Mouse (Mus musculus) kidney, postnatal 0 days (tissue): ENCODE results near the gene Gng13. TPM values are rescaled to one million over a fixed set of nuclear protein-coding genes. Genes with fewer than 3 reads are reported as not detected.
"Not testable (repeated sequence)": the region's sequence is repeated elsewhere in the genome, so short reads cannot be mapped to it uniquely, and the experiment has no call there.

ENCODE experiments used
- ATAC-seq: fragments of 200-750 bp; cut with Nextera tagmentation; replicated peaks from 2 replicates; pipeline ENCODE4 v1.8.0; 2017; ENCODE audit warnings: low read depth, moderate number of reproducible peaks, moderate TSS enrichment, moderate library complexity; ENCODE audit not compliant: low FRiP score
- DNase-seq: peaks from one replicate; pipeline ENCODE4 v3.0.0-alpha.2; 2016; ENCODE audit warnings: low spot score
- H3K27ac ChIP-seq: fragments of 300-500 bp; sonication (generic); 2 replicates; pipeline ENCODE4 v1.5.1; 2014; ENCODE audit warnings: mild to moderate bottlenecking
- H3K27me3 ChIP-seq: fragments of 300-500 bp; sonication (generic); 2 replicates; pipeline ENCODE4 v1.6.1; 2014; ENCODE audit warnings: low read length, mixed read lengths; ENCODE audit not compliant: insufficient read depth
- H3K36me3 ChIP-seq: fragments of 300-500 bp; sonication (generic); 2 replicates; pipeline ENCODE4 v1.6.1; 2014; ENCODE audit warnings: low read length, mixed read lengths; ENCODE audit not compliant: insufficient read depth
- H3K4me1 ChIP-seq: fragments of 300-500 bp; sonication (generic); replicated peaks from 2 replicates; pipeline ENCODE4 v1.6.1; 2014; ENCODE audit warnings: antibody characterized with exemption, low read length, mixed read lengths; ENCODE audit not compliant: insufficient read depth
- H3K4me2 ChIP-seq: fragments of 300-500 bp; sonication (generic); 2 replicates; pipeline ENCODE4 v1.6.1; 2014; ENCODE audit warnings: mild to moderate bottlenecking, low read length, moderate library complexity, mixed read lengths
- H3K4me3 ChIP-seq: fragments of 300-500 bp; sonication (generic); replicated peaks from 2 replicates; pipeline ENCODE4 v1.5.1; 2014; ENCODE audit warnings: low read depth, low read length
- H3K9ac ChIP-seq: fragments of 300-500 bp; sonication (generic); 2 replicates; pipeline ENCODE4 v1.6.1; 2014; ENCODE audit warnings: low read depth, low read length
- H3K9me3 ChIP-seq: fragments of 300-500 bp; sonication (generic); replicated peaks from 2 replicates; pipeline ENCODE4 v1.6.1; 2016; ENCODE audit warnings: low read length, inconsistent platforms, mixed read lengths
- CTCF ChIP-seq: IDR thresholded peaks from 2 replicates; pipeline ENCODE4 v1.5.1; 2016; ENCODE audit warnings: antibody characterized with exemption, low read depth, mild to moderate bottlenecking, moderate library complexity
- WGBS: fragments of 180-500 bp; shearing (Covaris S2); extraction: QIAGEN DNeasy Blood & Tissue Kit; methylation state at CpG from one replicate; pipeline ENCODE4 v1.1.7; 2014; 5-methylcytosine and 5-hydroxymethylcytosine counted together
- polyA plus RNA-seq: library from polyadenylated mRNA; unstranded; fragments of >200 nt; fragmentation: Nextera tagmentation; extraction: Ambion mirVana; gene quantifications from 2 replicates; pipeline ENCODE4 v1.2.1, GENCODE M21; 2015

Gene Gng13
- polyA plus RNA-seq, 1 experiment from 2014 or later, result 0.70 TPM

DNA sequence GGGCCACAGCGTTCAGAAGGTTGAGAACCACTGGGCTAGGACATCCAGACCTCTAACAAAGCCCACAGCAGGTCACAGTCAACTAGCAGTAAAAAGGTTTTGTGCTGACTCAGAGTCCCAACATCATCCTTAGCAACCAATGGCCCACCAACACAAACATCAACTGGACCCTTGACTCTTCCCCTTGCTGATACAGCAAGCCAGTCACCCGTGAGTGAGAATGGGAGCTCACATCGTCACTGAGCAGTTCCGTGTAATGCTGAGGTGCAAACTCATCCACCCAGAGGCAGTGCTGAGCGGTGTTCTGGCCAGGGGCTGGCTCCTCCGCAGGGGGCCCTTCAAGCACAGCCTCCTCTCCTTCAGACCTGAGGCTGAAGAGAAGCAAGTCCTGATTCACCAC, 8.3 kb downstream of the Gng13 start:
- Histone ChIP-seq H3K27me3 (no peaks in the 10 kb centered on the region), H3K36me3 (0 out of 2 replicates have a peak, but pooled peaks cover 4% of the 10 kb centered on the region), H3K27ac (no peak overlapping the region), H3K4me1 (peaks cover 17% of the 10 kb centered on the region), H3K9me3 (no peaks in the 10 kb centered on the region), H3K4me2 (no peak overlapping the region), H3K4me3 (no peak overlapping the region), H3K9ac (no peak overlapping the region)
- DNase-seq (no peak), ATAC-seq (no peak)
- WGBS, result 85% methylated on average over 6 of the region's 6 CpGs
- no peak for TF ChIP-seq CTCF

DNA sequence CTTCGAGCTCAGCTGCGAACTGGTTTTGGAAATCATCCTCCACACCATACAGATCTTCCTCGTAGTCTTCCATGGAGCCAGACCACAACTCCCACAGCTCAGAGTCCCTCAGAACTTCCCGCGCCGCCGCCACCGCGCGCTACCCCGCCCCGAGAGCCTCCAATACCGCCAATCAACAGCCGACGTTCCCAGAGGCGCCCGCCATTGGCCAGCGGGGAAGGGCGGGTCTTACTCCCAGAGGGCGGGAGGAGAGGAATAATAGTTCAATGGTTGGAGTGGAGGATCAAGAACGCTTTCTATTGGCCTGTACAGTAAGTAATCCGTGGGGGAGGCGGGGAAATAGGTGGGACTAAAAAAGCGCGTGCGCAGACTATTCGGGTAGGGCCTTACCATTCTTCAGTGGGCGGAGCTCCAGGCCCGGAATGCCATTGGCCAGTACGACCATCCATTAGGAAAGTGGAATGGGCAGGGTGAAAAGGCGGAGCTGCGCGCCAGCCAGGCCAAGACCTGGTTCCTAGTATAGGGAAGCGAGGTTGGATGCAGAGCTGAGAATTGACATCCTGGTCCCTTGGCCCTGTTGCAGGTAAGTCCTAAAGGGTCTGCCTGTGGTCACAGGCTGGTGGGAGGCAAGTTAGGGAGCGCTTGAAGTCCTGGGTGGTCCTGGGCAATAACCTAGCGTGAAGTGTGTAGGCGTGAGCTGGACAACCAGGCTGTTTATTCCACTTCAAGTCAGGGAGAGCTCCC, 10.5 kb downstream of the Gng13 start, which contains the start of the genes Chtf18 and Rpusd1:
Gene Chtf18 (minus strand): TSS at position 155 of the 744 bp plus-strand sequence.
Gene Rpusd1 (plus strand): TSS at position 406 of the 744 bp plus-strand sequence.
- peak within 1 kb of the TSS; percentile 91 for H3K4me2 ChIP-seq
- peak within 1 kb of the TSS; percentile 51 for H3K4me3 ChIP-seq
- H3K27ac ChIP-seq, result peak within 1 kb of the TSS; percentile 57
- 0 out of 2 replicates have a peak, but pooled peaks cover 3% of the 10 kb centered on the region for H3K36me3 ChIP-seq
- no peaks in the 10 kb centered on the region for H3K27me3 ChIP-seq
- H3K9ac ChIP-seq, result peak within 1 kb of the TSS; percentile 83
- peak; percentile 100 for DNase-seq
- peak; percentile 98 for ATAC-seq
- under 1% methylated on average over 37 of the region's 37 CpGs for WGBS
- no peaks in the 10 kb centered on the region for H3K9me3 ChIP-seq
- peaks cover 17% of the 10 kb centered on the region for H3K4me1 ChIP-seq
- no peak for TF ChIP-seq CTCF

DNA sequence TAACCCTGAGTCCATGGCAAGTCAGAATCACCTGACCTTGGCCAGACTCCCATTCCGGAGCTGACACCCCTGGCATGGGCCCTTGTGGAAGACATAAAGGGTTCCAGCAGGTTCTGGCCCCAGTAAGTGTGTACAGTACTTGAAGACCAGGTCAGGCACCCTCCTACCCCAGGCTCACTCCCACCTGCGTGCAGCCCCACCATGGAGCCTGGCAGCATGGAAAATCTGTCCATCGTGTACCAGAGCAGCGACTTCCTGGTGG, 11.0 kb downstream of the Gng13 start:
- H3K36me3 ChIP-seq, result 0 out of 2 replicates have a peak, but pooled peaks cover 3% of the 10 kb centered on the region
- DNase-seq (no peak), ATAC-seq (no peak)
- H3K4me1 ChIP-seq, result peaks cover 17% of the 10 kb centered on the region
- peak overlapping the region; percentile 51 for H3K4me3 ChIP-seq
- H3K27me3 ChIP-seq, result no peaks in the 10 kb centered on the region
- no peak for TF ChIP-seq CTCF
- no peaks in the 10 kb centered on the region for H3K9me3 ChIP-seq
- peak overlapping the region; percentile 80 for H3K4me2 ChIP-seq
- WGBS, result 16% methylated on average over 4 of the region's 4 CpGs
- H3K27ac ChIP-seq, result peak overlapping the region; percentile 57
- H3K9ac ChIP-seq, result peak overlapping the region; percentile 83

DNA sequence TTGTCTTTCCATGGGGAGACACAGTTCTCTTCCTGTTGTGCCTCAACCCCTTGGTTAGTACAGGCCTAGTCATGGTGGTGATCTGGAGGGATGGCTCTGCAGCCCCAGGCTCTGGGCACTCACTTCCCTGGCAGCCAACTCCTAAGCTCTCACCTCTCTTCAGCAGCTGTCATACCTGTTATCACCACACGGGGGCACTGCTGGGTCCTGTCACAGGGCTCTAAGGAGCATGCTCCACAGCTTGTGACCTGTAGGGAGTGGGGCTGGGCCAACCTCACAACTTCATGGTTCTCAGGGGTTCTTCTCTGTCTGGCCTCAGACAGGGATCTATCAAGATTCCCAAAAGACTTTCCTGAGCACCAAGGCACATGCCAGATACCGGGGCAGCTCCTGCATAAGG, 15.1 kb downstream of the Gng13 start:
- H3K4me1 ChIP-seq, result peaks cover 10% of the 10 kb centered on the region
- H3K27me3 ChIP-seq, result no peaks in the 10 kb centered on the region
- H3K9ac ChIP-seq, result no peak overlapping the region
- DNase-seq, result peak; percentile 84
- no peak for ATAC-seq
- H3K4me2 ChIP-seq, result no peak overlapping the region
- H3K4me3 ChIP-seq, result no peak overlapping the region
- H3K9me3 ChIP-seq, result no peaks in the 10 kb centered on the region
- no peak overlapping the region for H3K27ac ChIP-seq
- peak; percentile 97 for TF ChIP-seq CTCF
- WGBS, result 21% methylated on average over 2 of the region's 2 CpGs
- 0 out of 2 replicates have a peak, but pooled peaks cover 3% of the 10 kb centered on the region for H3K36me3 ChIP-seq

DNA sequence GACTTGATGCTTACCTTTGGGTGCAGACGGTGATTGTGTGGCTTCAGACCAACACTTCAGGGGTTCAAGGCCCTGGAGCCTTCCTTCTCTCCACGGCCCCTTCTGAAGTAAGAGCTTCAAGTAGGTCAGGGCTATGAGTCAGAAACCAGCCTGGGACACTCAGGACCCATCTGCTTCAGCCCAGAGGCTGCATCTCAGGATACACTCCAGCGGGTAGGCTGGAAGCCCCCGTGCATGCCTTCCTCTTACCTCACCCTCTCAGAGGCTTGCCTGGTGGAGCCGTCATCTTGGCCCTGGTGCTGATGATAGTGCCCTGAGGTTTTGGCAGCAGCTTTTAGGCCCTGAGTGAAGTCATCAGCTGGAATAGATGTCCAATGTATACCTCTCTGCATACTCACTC, 18.3 kb downstream of the Gng13 start:
- H3K36me3 ChIP-seq, result 0 out of 2 replicates have a peak, but pooled peaks cover 3% of the 10 kb centered on the region
- H3K9ac ChIP-seq, result no peak overlapping the region
- H3K4me2 ChIP-seq, result no peak overlapping the region
- no peak overlapping the region for H3K27ac ChIP-seq
- no peak for DNase-seq
- TF ChIP-seq CTCF, result no peak
- WGBS, result 78% methylated on average over 5 of the region's 5 CpGs
- ATAC-seq, result no peak
- no peaks in the 10 kb centered on the region for H3K4me1 ChIP-seq
- no peak overlapping the region for H3K4me3 ChIP-seq
- no peaks in the 10 kb centered on the region for H3K9me3 ChIP-seq
- no peaks in the 10 kb centered on the region for H3K27me3 ChIP-seq

DNA sequence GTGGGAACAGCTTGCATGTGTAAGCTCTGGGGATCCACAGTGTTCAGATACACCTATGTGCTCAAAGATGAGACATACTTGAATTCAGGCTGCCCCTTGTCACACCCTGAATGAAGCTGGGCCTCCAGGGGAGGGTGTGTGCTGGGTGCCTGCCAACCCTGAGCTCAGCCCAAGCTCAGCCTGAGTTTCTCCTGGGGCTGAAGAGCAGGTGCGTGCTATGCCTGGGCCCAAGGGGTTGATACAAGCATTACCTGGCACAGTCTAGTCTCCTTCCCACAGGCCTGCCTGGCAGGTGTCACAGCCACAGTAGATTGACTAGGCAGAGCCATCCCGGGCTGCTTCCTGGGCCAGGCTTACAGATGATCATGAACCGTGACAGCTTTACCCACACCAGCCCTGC, 18.8 kb downstream of the Gng13 start, which contains the start of gene Mslnl:
Gene Mslnl (plus strand): TSS at position 298 of the 400 bp plus-strand sequence.
- Histone ChIP-seq H3K9me3 (no peaks in the 10 kb centered on the region), H3K4me3 (no peak within 1 kb of the TSS), H3K36me3 (no peaks in the 10 kb centered on the region), H3K4me1 (no peaks in the 10 kb centered on the region), H3K27ac (no peak within 1 kb of the TSS), H3K9ac (no peak within 1 kb of the TSS), H3K27me3 (no peaks in the 10 kb centered on the region), H3K4me2 (no peak within 1 kb of the TSS)
- no peak for TF ChIP-seq CTCF
- WGBS, result 63% methylated on average over 3 of the region's 3 CpGs
- ATAC-seq (no peak), DNase-seq (no peak)

DNA sequence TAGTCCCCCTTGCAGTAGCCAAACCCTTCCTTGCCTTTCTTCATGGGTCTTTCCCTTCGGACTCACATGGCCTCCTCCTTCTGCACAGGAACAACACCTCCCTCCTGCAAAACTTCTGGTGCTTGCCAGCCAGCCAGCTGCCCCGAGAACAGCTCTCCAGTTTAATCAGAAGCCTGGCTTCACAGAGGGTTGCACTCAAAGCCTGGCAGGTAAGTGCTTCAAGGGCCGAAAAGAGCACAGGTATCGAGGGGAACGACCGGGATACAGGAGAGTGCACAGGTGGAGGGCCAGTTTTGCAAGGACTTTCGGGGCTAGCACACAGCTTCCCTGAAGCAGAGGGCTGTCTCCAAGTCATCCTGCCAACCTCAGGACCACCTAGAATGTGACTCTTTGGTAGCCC, 21.9 kb downstream of the Gng13 start:
- no peak overlapping the region for H3K9ac ChIP-seq
- H3K9me3 ChIP-seq, result no peaks in the 10 kb centered on the region
- 74% methylated on average over 7 of the region's 7 CpGs for WGBS
- H3K27me3 ChIP-seq, result no peaks in the 10 kb centered on the region
- no peak overlapping the region for H3K4me2 ChIP-seq
- no peak for ATAC-seq
- no peaks in the 10 kb centered on the region for H3K36me3 ChIP-seq
- H3K4me3 ChIP-seq, result no peak overlapping the region
- DNase-seq, result no peak
- H3K27ac ChIP-seq, result no peak overlapping the region
- no peak for TF ChIP-seq CTCF
- no peaks in the 10 kb centered on the region for H3K4me1 ChIP-seq

DNA sequence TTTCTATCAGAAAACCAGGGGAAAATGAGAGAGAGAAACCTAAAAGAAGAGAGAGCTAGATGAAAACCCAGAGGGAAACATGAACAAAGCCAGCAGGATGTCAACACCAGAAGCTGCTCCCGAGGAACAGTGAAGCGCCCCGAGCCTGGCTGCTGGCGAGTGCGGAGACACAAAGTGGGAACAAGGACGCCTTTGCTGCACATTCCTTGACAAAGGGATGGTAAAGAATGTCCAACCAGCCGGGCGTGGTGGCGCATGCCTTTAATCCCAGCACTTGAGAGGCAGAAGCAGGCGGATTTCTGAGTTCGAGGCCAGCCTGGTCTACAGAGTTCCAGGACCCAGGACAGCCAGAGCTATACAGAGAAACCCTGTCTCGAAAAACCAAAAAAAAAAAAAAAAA, 24.5 kb downstream of the Gng13 start:
- not testable (repeated sequence) for H3K9me3 ChIP-seq, H3K4me1 ChIP-seq, ATAC-seq, H3K4me2 ChIP-seq, H3K27ac ChIP-seq, H3K27me3 ChIP-seq, DNase-seq, H3K36me3 ChIP-seq, H3K4me3 ChIP-seq, H3K9ac ChIP-seq
- 71% methylated on average over 12 of the region's 12 CpGs for WGBS
